Mouse (Mus musculus): ENCODE data around the gene Wdr60. TPM values are rescaled to one million over a fixed set of nuclear protein-coding genes. Genes with fewer than 3 reads are reported as not detected.
"Not testable (repeated sequence)": the region's sequence is repeated elsewhere in the genome, so short reads cannot be mapped to it uniquely, and the experiment has no call there.

The Wdr60 gene
- 1 to 10 TPM in 2 of 3 experiments, not detected in 1; 1.2 to 1.9 TPM for polyA plus RNA-seq (2017; shearing (Covaris generic))

- ATAC-seq: peak; percentile 97
Measured at GRCm38 (mm10) chr12:116262555-116263341, at the start of gene Wdr60. TSS of gene Wdr60 (minus strand) at chr12:116263022.

GRCm38 (mm10) chr12:116308612-116309011 is 45.8 kb upstream of the Wdr60 start:
- ATAC-seq: no peak

- no peak for ATAC-seq
Measured at GRCm38 (mm10) chr12:116307870-116308269, 45.0 kb upstream of the Wdr60 start.

GRCm38 (mm10) chr12:116306042-116306441 is 43.2 kb upstream of the Wdr60 start:
- no peak for ATAC-seq

- no peak for ATAC-seq
Measured at GRCm38 (mm10) chr12:116302181-116302580, 39.4 kb upstream of the Wdr60 start.

- no peak for ATAC-seq
Measured at GRCm38 (mm10) chr12:116299906-116300305, 37.1 kb upstream of the Wdr60 start.

GRCm38 (mm10) chr12:116293599-116294292 is 30.9 kb upstream of the Wdr60 start:
- peak; percentile 43 for ATAC-seq

- peak; percentile 61 for ATAC-seq
Measured at GRCm38 (mm10) chr12:116293185-116293584, 30.4 kb upstream of the Wdr60 start.

GRCm38 (mm10) chr12:116283511-116283910 is 20.7 kb upstream of the Wdr60 start:
- no peak for ATAC-seq

GRCm38 (mm10) chr12:116282856-116283255 is 20.0 kb upstream of the Wdr60 start:
- peak; percentile 39 for ATAC-seq

GRCm38 (mm10) chr12:116281427-116282281 is 18.8 kb upstream of the Wdr60 start:
- ATAC-seq: peak; percentile 26

- ATAC-seq: peak; percentile 86
Measured at GRCm38 (mm10) chr12:116280653-116281364, 18.0 kb upstream of the Wdr60 start, which contains the start of gene Esyt2. TSS of gene Esyt2 (plus strand) at chr12:116281196.

GRCm38 (mm10) chr12:116280149-116280652 is 17.4 kb upstream of the Wdr60 start:
- ATAC-seq: no peak

- no peak for ATAC-seq
Measured at GRCm38 (mm10) chr12:116279181-116279580, 16.4 kb upstream of the Wdr60 start.

- ATAC-seq: no peak
Measured at GRCm38 (mm10) chr12:116278541-116278940, 15.7 kb upstream of the Wdr60 start.

- no peak for ATAC-seq
Measured at GRCm38 (mm10) chr12:116276961-116277360, 14.1 kb upstream of the Wdr60 start.

- ATAC-seq: no peak
Measured at GRCm38 (mm10) chr12:116275631-116276030, 12.8 kb upstream of the Wdr60 start.

- ATAC-seq: not testable (repeated sequence)
Measured at GRCm38 (mm10) chr12:116275086-116275485, 12.3 kb upstream of the Wdr60 start, which contains the start of gene Gm11027. TSS of gene Gm11027 (plus strand) at chr12:116275386.

- ATAC-seq: no peak
Measured at GRCm38 (mm10) chr12:116273733-116274132, 10.9 kb upstream of the Wdr60 start.

- no peak for ATAC-seq
Measured at GRCm38 (mm10) chr12:116271071-116271470, 8.2 kb upstream of the Wdr60 start.

GRCm38 (mm10) chr12:116270538-116270937 is 7.7 kb upstream of the Wdr60 start:
- ATAC-seq: no peak

- no peak for ATAC-seq
Measured at GRCm38 (mm10) chr12:116269450-116269849, 6.6 kb upstream of the Wdr60 start.

Measured in inflammation-experienced regulatory T-cells, adult 6 months (primary cell).